Mouse (Mus musculus): ENCODE data around the gene Atp2b4.

DNA sequence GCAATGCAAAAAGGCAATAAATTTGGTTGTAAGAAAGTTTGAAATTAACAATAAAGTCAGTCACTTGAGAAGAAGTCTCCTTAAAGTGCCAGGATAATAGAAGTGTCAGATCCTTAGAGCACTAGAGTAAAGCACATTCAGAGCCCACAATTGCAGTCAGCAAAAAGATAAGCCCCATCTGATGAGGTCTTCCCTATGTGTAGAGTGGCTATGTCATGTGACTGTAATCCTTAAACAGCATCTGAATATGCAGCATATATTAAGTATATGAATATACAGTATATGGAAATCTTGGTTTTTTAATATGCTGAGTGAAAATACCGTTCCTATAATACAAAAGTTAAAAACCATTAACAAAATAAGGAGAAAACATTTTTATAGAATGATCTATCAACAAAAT, 147.8 kb downstream of the Atp2b4 start:
- TF ChIP-seq CTCF (IDR thresholded peaks at IDR 0.05; ENCODE audit: low read depth) (no peak), EP300 (IDR thresholded peaks at IDR 0.05; ENCODE audit: low read depth) (no peak)
